Mouse (Mus musculus): ENCODE measurements around the gene Nacc2. TPM values are rescaled to one million over a fixed set of nuclear protein-coding genes. Genes with fewer than 3 reads are reported as not detected.

Nacc2 gene
- polyA plus RNA-seq, 1 experiment from 2014 or later = 18.1 TPM

GRCm38 (mm10) chr2:26037386-26037785 lies 85.6 kb downstream of the Nacc2 start:
- WGBS = 72% methylated on average over 6 of the region's 6 CpGs
- no peak overlapping the region for H3K27ac ChIP-seq (ENCODE audit: low read length)
- ATAC-seq = no peak
- no peaks in the 10 kb centered on the region for H3K9me3 ChIP-seq (replicated peaks; ENCODE audit: control insufficient read depth, low read length, poor library complexity, severe bottlenecking)
- H3K4me3 ChIP-seq (ENCODE audit: low read depth, low read length) = no peak overlapping the region
- H3K4me2 ChIP-seq (ENCODE audit: low read length) = no peak overlapping the region
- no peaks in the 10 kb centered on the region for H3K27me3 ChIP-seq (ENCODE audit: control insufficient read depth, insufficient read depth, low read depth, low read length)
- H3K4me1 ChIP-seq (ENCODE audit: control insufficient read depth, insufficient read depth, low read length) = no peaks in the 10 kb centered on the region
- H3K36me3 ChIP-seq (ENCODE audit: control insufficient read depth, insufficient read depth, low read length) = no peaks in the 10 kb centered on the region
- no peak overlapping the region for H3K9ac ChIP-seq (ENCODE audit: low read depth, low read length)

- H3K4me2 ChIP-seq (ENCODE audit: low read length) = no peak overlapping the region
- H3K27ac ChIP-seq (ENCODE audit: low read length) = no peak overlapping the region
- no peaks in the 10 kb centered on the region for H3K9me3 ChIP-seq (replicated peaks; ENCODE audit: control insufficient read depth, low read length, poor library complexity, severe bottlenecking)
- H3K4me1 ChIP-seq (ENCODE audit: control insufficient read depth, insufficient read depth, low read length) = no peaks in the 10 kb centered on the region
- 87% methylated on average over 15 of the region's 15 CpGs for WGBS
- H3K36me3 ChIP-seq (ENCODE audit: control insufficient read depth, insufficient read depth, low read length) = no peaks in the 10 kb centered on the region
- no peak overlapping the region for H3K9ac ChIP-seq (ENCODE audit: low read depth, low read length)
- H3K4me3 ChIP-seq (ENCODE audit: low read depth, low read length) = no peak overlapping the region
- no peaks in the 10 kb centered on the region for H3K27me3 ChIP-seq (ENCODE audit: control insufficient read depth, insufficient read depth, low read depth, low read length)
- no peak for ATAC-seq
These were observed 88.5 kb downstream of the Nacc2 start for GRCm38 (mm10) chr2:26034344-26035050.

GRCm38 (mm10) chr2:26030288-26030687 lies 92.7 kb downstream of the Nacc2 start:
- H3K4me2 ChIP-seq (ENCODE audit: low read length) = no peak overlapping the region
- WGBS = 48% methylated on average over 3 of the region's 3 CpGs
- ATAC-seq = no peak
- no peak overlapping the region for H3K27ac ChIP-seq (ENCODE audit: low read length)
- H3K4me1 ChIP-seq (ENCODE audit: control insufficient read depth, insufficient read depth, low read length) = no peaks in the 10 kb centered on the region
- H3K36me3 ChIP-seq (ENCODE audit: control insufficient read depth, insufficient read depth, low read length) = no peaks in the 10 kb centered on the region
- H3K9ac ChIP-seq (ENCODE audit: low read depth, low read length) = no peak overlapping the region
- no peak overlapping the region for H3K4me3 ChIP-seq (ENCODE audit: low read depth, low read length)
- no peaks in the 10 kb centered on the region for H3K27me3 ChIP-seq (ENCODE audit: control insufficient read depth, insufficient read depth, low read depth, low read length)
- no peaks in the 10 kb centered on the region for H3K9me3 ChIP-seq (replicated peaks; ENCODE audit: control insufficient read depth, low read length, poor library complexity, severe bottlenecking)

GRCm38 (mm10) chr2:26024138-26025075 lies 98.6 kb downstream of the Nacc2 start:
- Histone ChIP-seq H3K27ac (ENCODE audit: low read length) (no peak overlapping the region), H3K9me3 (replicated peaks; ENCODE audit: control insufficient read depth, low read length, poor library complexity, severe bottlenecking) (no peaks in the 10 kb centered on the region), H3K4me2 (ENCODE audit: low read length) (no peak overlapping the region), H3K9ac (ENCODE audit: low read depth, low read length) (no peak overlapping the region), H3K27me3 (ENCODE audit: control insufficient read depth, insufficient read depth, low read depth, low read length) (no peaks in the 10 kb centered on the region), H3K4me1 (ENCODE audit: control insufficient read depth, insufficient read depth, low read length) (peaks cover 18% of the 10 kb centered on the region), H3K36me3 (ENCODE audit: control insufficient read depth, insufficient read depth, low read length) (no peaks in the 10 kb centered on the region), H3K4me3 (ENCODE audit: low read depth, low read length) (no peak overlapping the region)
- WGBS = 30% methylated on average over 4 of the region's 4 CpGs
- ATAC-seq = no peak

- 81% methylated on average over 1 of the region's 1 CpGs for WGBS
- Histone ChIP-seq H3K4me1 (ENCODE audit: control insufficient read depth, insufficient read depth, low read length) (peaks cover 27% of the 10 kb centered on the region), H3K9me3 (replicated peaks; ENCODE audit: control insufficient read depth, low read length, poor library complexity, severe bottlenecking) (no peaks in the 10 kb centered on the region), H3K9ac (ENCODE audit: low read depth, low read length) (no peak overlapping the region), H3K4me2 (ENCODE audit: low read length) (no peak overlapping the region), H3K27me3 (ENCODE audit: control insufficient read depth, insufficient read depth, low read depth, low read length) (no peaks in the 10 kb centered on the region), H3K27ac (ENCODE audit: low read length) (no peak overlapping the region), H3K36me3 (ENCODE audit: control insufficient read depth, insufficient read depth, low read length) (no peaks in the 10 kb centered on the region), H3K4me3 (ENCODE audit: low read depth, low read length) (no peak overlapping the region)
- ATAC-seq = no peak
These were observed 100.4 kb downstream of the Nacc2 start for GRCm38 (mm10) chr2:26022626-26023025.

GRCm38 (mm10) chr2:26022258-26022565 lies 100.8 kb downstream of the Nacc2 start:
- no peaks in the 10 kb centered on the region for H3K27me3 ChIP-seq (ENCODE audit: control insufficient read depth, insufficient read depth, low read depth, low read length)
- H3K9ac ChIP-seq (ENCODE audit: low read depth, low read length) = peak overlapping the region; percentile 46; the same call in 1 of the 2 replicates
- 83% methylated on average over 8 of the region's 8 CpGs for WGBS
- ATAC-seq = no peak; the same call in 1 of the 2 replicates
- peak overlapping the region; percentile 47; the same call in 1 of the 2 replicates for H3K27ac ChIP-seq (ENCODE audit: low read length)
- H3K4me3 ChIP-seq (ENCODE audit: low read depth, low read length) = no peak overlapping the region; the same call in 1 of the 2 replicates
- peak overlapping the region; percentile 48 for H3K4me2 ChIP-seq (ENCODE audit: low read length)
- H3K9me3 ChIP-seq (replicated peaks; ENCODE audit: control insufficient read depth, low read length, poor library complexity, severe bottlenecking) = no peaks in the 10 kb centered on the region
- peaks cover 27% of the 10 kb centered on the region for H3K4me1 ChIP-seq (ENCODE audit: control insufficient read depth, insufficient read depth, low read length)
- H3K36me3 ChIP-seq (ENCODE audit: control insufficient read depth, insufficient read depth, low read length) = no peaks in the 10 kb centered on the region

- Histone ChIP-seq H3K36me3 (ENCODE audit: control insufficient read depth, insufficient read depth, low read length) (no peaks in the 10 kb centered on the region), H3K4me3 (ENCODE audit: low read depth, low read length) (peak within 1 kb of the TSS; percentile 87)
- 5% methylated on average over 49 of the region's 50 CpGs for WGBS
These were observed 101.3 kb downstream of the Nacc2 start, which contains the start of gene Ubac1 for GRCm38 (mm10) chr2:26021561-26022257. Ubac1 (minus strand) TSS chr2:26021747.

GRCm38 (mm10) chr2:26020714-26021560 lies 102.1 kb downstream of the Nacc2 start:
- H3K4me3 ChIP-seq (ENCODE audit: low read depth, low read length) = peak overlapping the region; percentile 87
- peak; percentile 36; the same call in 1 of the 2 replicates for ATAC-seq
- peak overlapping the region; percentile 87 for H3K9ac ChIP-seq (ENCODE audit: low read depth, low read length)
- 2% methylated on average over 38 of the region's 38 CpGs for WGBS
- peak overlapping the region; percentile 98 for H3K4me2 ChIP-seq (ENCODE audit: low read length)
- no peaks in the 10 kb centered on the region for H3K27me3 ChIP-seq (ENCODE audit: control insufficient read depth, insufficient read depth, low read depth, low read length)
- H3K36me3 ChIP-seq (ENCODE audit: control insufficient read depth, insufficient read depth, low read length) = no peaks in the 10 kb centered on the region
- H3K4me1 ChIP-seq (ENCODE audit: control insufficient read depth, insufficient read depth, low read length) = peaks cover 27% of the 10 kb centered on the region
- H3K27ac ChIP-seq (ENCODE audit: low read length) = peak overlapping the region; percentile 85
- H3K9me3 ChIP-seq (replicated peaks; ENCODE audit: control insufficient read depth, low read length, poor library complexity, severe bottlenecking) = no peaks in the 10 kb centered on the region

More at GRCm38 (mm10) chr2:26021561-26022257, 101.3 kb downstream of the Nacc2 start, which contains the start of gene Ubac1:
- H3K4me2 ChIP-seq (ENCODE audit: low read length) = peak within 1 kb of the TSS; percentile 98
- H3K27ac ChIP-seq (ENCODE audit: low read length) = peak within 1 kb of the TSS; percentile 85
- peak within 1 kb of the TSS; percentile 87 for H3K9ac ChIP-seq (ENCODE audit: low read depth, low read length)
- H3K9me3 ChIP-seq (replicated peaks; ENCODE audit: control insufficient read depth, low read length, poor library complexity, severe bottlenecking) = no peaks in the 10 kb centered on the region
- peak; percentile 93 for ATAC-seq
- no peaks in the 10 kb centered on the region for H3K27me3 ChIP-seq (ENCODE audit: control insufficient read depth, insufficient read depth, low read depth, low read length)
- H3K4me1 ChIP-seq (ENCODE audit: control insufficient read depth, insufficient read depth, low read length) = peaks cover 27% of the 10 kb centered on the region
